Mouse (Mus musculus): ENCODE data around the gene Madd. TPM values are rescaled to one million over a fixed set of nuclear protein-coding genes. Genes with fewer than 3 reads are reported as not detected.

Gene Madd
- polyA plus RNA-seq, 1 experiment from 2014 or later = 64.5 TPM

DNA sequence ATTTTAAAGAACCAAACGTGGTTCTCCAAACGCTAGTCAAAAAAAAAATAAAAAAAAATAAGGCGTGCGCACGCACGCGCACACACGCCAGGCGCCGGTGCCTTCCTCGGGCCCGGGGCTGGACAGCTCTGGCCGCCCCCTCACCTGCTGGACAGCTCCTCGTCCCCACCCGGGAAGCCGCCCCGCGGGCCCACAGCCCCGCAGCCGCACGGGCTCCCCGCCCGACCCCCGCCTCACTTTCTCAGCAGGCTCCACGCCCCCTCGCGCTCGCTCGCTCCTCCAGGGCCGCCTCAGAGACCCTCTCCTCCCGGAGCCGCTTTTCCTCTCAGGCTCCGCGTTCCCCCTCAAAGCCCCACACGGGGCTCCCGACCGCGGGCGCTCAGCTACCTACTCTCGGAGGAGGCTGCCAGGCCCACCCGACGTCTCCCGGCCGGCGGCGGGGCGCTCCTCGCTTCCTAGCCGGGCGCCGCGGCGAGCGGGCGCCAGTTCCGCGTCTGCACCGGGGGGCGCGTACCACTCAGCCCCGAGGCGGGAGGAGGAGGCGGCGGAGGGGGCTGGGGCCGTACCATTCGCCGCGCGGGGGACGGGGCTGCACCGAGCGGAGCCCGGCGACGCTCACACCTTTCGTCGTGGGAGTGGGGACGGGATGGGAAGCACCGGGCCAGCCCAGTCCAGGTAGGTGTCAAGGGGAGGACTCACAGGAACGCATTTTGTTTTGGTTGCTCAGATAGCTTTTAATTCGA, 1.1 kb downstream of the Madd start:
- peak; percentile 97 for ATAC-seq (ENCODE audit: low read depth)
- no peaks in the 10 kb centered on the region for H3K27me3 ChIP-seq (ENCODE audit: control insufficient read depth, insufficient read depth, low read length)
- H3K27ac ChIP-seq (ENCODE audit: low read depth, low read length) = peak overlapping the region; percentile 90
- 0 out of 2 replicates have a peak, but pooled peaks cover 6% of the 10 kb centered on the region for H3K36me3 ChIP-seq (ENCODE audit: control insufficient read depth, insufficient read depth, low read length)
- peak overlapping the region; percentile 86 for H3K9ac ChIP-seq (replicated peaks; ENCODE audit: low read depth, low read length)
- peaks cover 20% of the 10 kb centered on the region for H3K4me1 ChIP-seq (ENCODE audit: control insufficient read depth, insufficient read depth, low read length)
- 1% methylated on average over 73 of the region's 81 CpGs for WGBS
- peak overlapping the region; percentile 81 for H3K4me2 ChIP-seq (ENCODE audit: low read depth, low read length)
- peak overlapping the region; percentile 95 for H3K4me3 ChIP-seq (ENCODE audit: low read depth, low read length)
- H3K9me3 ChIP-seq (ENCODE audit: control insufficient read depth, low read length) = no peaks in the 10 kb centered on the region

DNA sequence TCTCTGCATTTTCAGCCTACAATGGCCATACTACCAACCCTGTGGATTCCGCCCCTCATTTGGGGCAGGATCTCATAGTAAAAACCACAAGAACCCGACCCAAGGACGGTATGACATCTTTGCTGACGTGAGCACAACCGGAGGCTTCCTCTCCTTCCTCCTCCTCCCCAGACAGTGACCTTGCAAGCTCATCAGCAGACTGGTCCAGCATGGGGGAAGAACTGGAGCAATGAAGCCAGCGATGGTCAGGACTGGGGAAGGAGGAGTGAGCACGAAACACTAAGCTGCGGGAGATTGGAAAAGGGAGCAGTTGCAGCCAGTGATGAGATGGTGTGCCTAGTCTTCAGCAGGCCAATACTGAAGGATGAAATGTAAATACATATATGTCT, 1.6 kb downstream of the Madd start:
- Histone ChIP-seq H3K27ac (ENCODE audit: low read depth, low read length) (peak overlapping the region; percentile 90), H3K36me3 (ENCODE audit: control insufficient read depth, insufficient read depth, low read length) (peaks cover 7% of the 10 kb centered on the region; the same call in 1 of the 2 replicates), H3K4me2 (ENCODE audit: low read depth, low read length) (peak overlapping the region; percentile 81), H3K27me3 (ENCODE audit: control insufficient read depth, insufficient read depth, low read length) (no peaks in the 10 kb centered on the region), H3K9ac (replicated peaks; ENCODE audit: low read depth, low read length) (peak overlapping the region; percentile 86), H3K4me1 (ENCODE audit: control insufficient read depth, insufficient read depth, low read length) (peaks cover 20% of the 10 kb centered on the region), H3K4me3 (ENCODE audit: low read depth, low read length) (peak overlapping the region; percentile 95), H3K9me3 (ENCODE audit: control insufficient read depth, low read length) (no peaks in the 10 kb centered on the region)
- no peak for ATAC-seq (ENCODE audit: low read depth)
- 6% methylated on average over 8 of the region's 8 CpGs for WGBS

DNA sequence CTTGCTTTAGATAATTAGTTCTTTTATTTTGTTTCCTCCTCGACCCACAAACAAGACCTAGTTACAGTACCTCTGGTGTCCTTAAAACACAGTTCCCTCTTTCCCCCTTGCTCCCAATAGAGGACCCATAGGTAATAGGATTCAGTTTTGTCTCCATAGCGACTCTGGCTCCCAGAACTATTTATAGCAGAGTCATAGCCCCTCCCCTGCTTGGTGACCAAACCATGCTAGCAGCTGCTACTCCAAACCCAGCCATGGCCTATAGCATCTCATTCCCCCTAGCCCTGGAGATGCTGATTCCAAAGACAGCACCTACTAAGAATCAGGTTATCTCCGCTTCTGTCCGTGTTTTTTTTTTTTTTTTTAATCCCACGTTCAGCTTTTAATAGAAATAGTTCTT, 2.9 kb downstream of the Madd start:
- H3K27ac ChIP-seq (ENCODE audit: low read depth, low read length) = no peak overlapping the region
- WGBS = 64% methylated on average over 5 of the region's 5 CpGs
- no peaks in the 10 kb centered on the region for H3K9me3 ChIP-seq (ENCODE audit: control insufficient read depth, low read length)
- H3K4me1 ChIP-seq (ENCODE audit: control insufficient read depth, insufficient read depth, low read length) = peaks cover 20% of the 10 kb centered on the region
- no peak overlapping the region for H3K4me3 ChIP-seq (ENCODE audit: low read depth, low read length)
- ATAC-seq (ENCODE audit: low read depth) = no peak
- H3K4me2 ChIP-seq (ENCODE audit: low read depth, low read length) = peak overlapping the region; percentile 81; the same call in 1 of the 2 replicates
- H3K36me3 ChIP-seq (ENCODE audit: control insufficient read depth, insufficient read depth, low read length) = peaks cover 16% of the 10 kb centered on the region
- no peak overlapping the region for H3K9ac ChIP-seq (replicated peaks; ENCODE audit: low read depth, low read length)
- no peaks in the 10 kb centered on the region for H3K27me3 ChIP-seq (ENCODE audit: control insufficient read depth, insufficient read depth, low read length)

DNA sequence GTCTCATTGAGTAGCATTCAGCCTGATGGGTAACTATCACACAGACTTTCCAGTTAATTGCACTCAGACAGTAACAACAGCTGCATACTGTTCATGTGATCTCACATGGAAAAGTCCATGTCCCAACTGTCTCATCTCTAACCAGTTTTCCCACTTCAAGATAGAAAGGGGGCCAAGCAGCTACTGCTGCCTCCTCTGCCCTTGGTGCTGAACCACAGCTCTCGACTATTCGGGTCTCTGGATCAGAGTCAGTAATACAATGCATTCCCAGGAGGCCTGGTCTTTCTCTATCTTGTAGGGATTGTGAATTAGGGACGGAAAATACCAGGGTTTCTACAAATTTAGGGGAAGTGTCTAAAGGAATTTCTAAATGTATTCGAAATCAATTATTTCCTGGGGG, 3.8 kb downstream of the Madd start:
- WGBS = 42% methylated on average over 4 of the region's 4 CpGs
- no peak overlapping the region for H3K9ac ChIP-seq (replicated peaks; ENCODE audit: low read depth, low read length)
- no peak overlapping the region for H3K27ac ChIP-seq (ENCODE audit: low read depth, low read length)
- no peak overlapping the region for H3K4me3 ChIP-seq (ENCODE audit: low read depth, low read length)
- no peak overlapping the region for H3K4me2 ChIP-seq (ENCODE audit: low read depth, low read length)
- no peaks in the 10 kb centered on the region for H3K27me3 ChIP-seq (ENCODE audit: control insufficient read depth, insufficient read depth, low read length)
- ATAC-seq (ENCODE audit: low read depth) = no peak
- peaks cover 20% of the 10 kb centered on the region for H3K4me1 ChIP-seq (ENCODE audit: control insufficient read depth, insufficient read depth, low read length)
- H3K36me3 ChIP-seq (ENCODE audit: control insufficient read depth, insufficient read depth, low read length) = peaks cover 20% of the 10 kb centered on the region
- H3K9me3 ChIP-seq (ENCODE audit: control insufficient read depth, low read length) = no peaks in the 10 kb centered on the region

DNA sequence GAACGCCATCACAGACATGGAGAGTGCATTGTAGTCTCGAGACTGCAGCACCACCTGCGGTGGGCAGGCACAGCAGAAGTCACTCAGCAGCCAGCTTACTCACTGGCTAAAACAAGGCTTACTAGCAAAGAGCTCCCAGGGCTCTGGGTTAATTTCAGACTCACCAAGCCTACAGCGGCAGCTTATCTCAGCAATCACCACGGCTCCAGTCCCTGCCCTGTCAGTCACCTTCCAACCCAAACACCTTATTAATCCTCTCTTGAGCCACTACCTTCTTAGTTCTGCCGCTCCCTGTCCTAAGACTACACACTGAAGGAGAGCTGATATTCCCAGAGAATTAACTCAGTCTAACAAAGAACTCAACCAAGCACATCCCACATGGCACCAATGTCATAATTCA, 7.4 kb downstream of the Madd start:
- no peaks in the 10 kb centered on the region for H3K27me3 ChIP-seq (ENCODE audit: control insufficient read depth, insufficient read depth, low read length)
- H3K27ac ChIP-seq (ENCODE audit: low read depth, low read length) = no peak overlapping the region
- H3K4me2 ChIP-seq (ENCODE audit: low read depth, low read length) = no peak overlapping the region
- H3K9ac ChIP-seq (replicated peaks; ENCODE audit: low read depth, low read length) = no peak overlapping the region
- H3K4me3 ChIP-seq (ENCODE audit: low read depth, low read length) = no peak overlapping the region
- 92% methylated on average over 6 of the region's 6 CpGs for WGBS
- H3K4me1 ChIP-seq (ENCODE audit: control insufficient read depth, insufficient read depth, low read length) = peaks cover 9% of the 10 kb centered on the region; the same call in 1 of the 2 replicates
- peaks cover 44% of the 10 kb centered on the region for H3K36me3 ChIP-seq (ENCODE audit: control insufficient read depth, insufficient read depth, low read length)
- no peaks in the 10 kb centered on the region for H3K9me3 ChIP-seq (ENCODE audit: control insufficient read depth, low read length)
- ATAC-seq (ENCODE audit: low read depth) = no peak

DNA sequence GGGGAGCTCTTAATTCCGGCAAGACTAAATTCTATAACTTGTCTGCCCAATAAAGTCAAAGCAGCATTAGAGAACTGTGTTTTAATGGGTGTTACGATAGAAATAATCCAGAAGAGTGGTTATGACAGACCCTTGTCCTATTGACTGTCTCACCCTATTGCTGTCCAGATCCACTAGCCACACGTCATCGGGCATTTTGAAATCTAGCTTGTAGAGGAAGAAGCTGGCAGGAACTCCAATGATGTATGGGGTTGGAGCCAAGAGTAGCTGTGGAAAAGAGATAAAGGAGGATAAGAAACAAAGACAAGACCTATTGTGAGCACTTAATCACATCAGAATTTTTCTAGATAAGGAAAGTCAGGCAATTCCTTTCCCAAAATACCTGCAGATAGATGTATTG, 8.1 kb downstream of the Madd start:
- 90% methylated on average over 4 of the region's 4 CpGs for WGBS
- Histone ChIP-seq H3K9me3 (ENCODE audit: control insufficient read depth, low read length) (no peaks in the 10 kb centered on the region), H3K4me2 (ENCODE audit: low read depth, low read length) (no peak overlapping the region), H3K9ac (replicated peaks; ENCODE audit: low read depth, low read length) (no peak overlapping the region), H3K27ac (ENCODE audit: low read depth, low read length) (no peak overlapping the region), H3K4me3 (ENCODE audit: low read depth, low read length) (no peak overlapping the region), H3K4me1 (ENCODE audit: control insufficient read depth, insufficient read depth, low read length) (0 out of 2 replicates have a peak, but pooled peaks cover 1% of the 10 kb centered on the region), H3K27me3 (ENCODE audit: control insufficient read depth, insufficient read depth, low read length) (no peaks in the 10 kb centered on the region), H3K36me3 (ENCODE audit: control insufficient read depth, insufficient read depth, low read length) (peaks cover 44% of the 10 kb centered on the region)
- ATAC-seq (ENCODE audit: low read depth) = no peak

DNA sequence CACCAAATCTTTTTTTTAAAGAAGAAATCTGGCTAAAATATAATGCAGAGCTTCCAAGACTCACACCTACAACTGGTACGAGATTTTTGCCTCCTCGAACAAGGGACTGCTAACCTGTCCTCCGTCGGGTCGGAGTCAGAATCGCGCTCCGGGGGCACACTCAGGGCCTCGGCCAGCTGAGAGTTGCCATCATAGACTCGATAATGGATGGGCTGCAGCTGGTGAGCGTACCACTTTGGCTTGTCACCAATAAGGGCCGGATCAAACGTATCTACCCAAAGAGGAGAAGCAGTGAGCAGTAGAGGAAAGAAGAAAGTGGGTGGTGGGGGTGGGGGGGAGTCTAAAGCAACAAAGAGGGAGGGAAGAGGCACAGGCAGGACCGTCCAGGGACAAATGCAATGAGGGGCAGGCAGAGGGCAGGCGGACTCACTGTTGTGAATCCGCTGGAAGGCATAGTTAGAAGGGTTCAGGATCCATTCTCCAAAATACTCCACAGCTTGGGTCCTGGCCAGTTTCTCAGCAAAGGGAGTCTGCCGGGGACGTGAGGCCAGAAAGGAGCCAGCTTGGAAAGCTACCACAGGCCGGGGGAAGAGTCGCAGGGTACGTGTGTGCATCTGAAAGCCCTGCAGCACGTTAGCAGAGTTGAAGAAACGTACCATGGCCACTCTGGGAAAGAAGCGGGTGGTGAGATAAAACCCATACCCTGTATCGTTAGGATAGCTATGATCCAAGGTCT, 13.9 kb downstream of the Madd start:
- no peaks in the 10 kb centered on the region for H3K27me3 ChIP-seq (ENCODE audit: control insufficient read depth, insufficient read depth, low read length)
- no peaks in the 10 kb centered on the region for H3K9me3 ChIP-seq (ENCODE audit: control insufficient read depth, low read length)
- ATAC-seq (ENCODE audit: low read depth) = no peak
- peaks cover 75% of the 10 kb centered on the region for H3K36me3 ChIP-seq (ENCODE audit: control insufficient read depth, insufficient read depth, low read length)
- H3K4me2 ChIP-seq (ENCODE audit: low read depth, low read length) = no peak overlapping the region
- no peak overlapping the region for H3K27ac ChIP-seq (ENCODE audit: low read depth, low read length)
- no peak overlapping the region for H3K9ac ChIP-seq (replicated peaks; ENCODE audit: low read depth, low read length)
- no peaks in the 10 kb centered on the region for H3K4me1 ChIP-seq (ENCODE audit: control insufficient read depth, insufficient read depth, low read length)
- 84% methylated on average over 25 of the region's 25 CpGs for WGBS
- H3K4me3 ChIP-seq (ENCODE audit: low read depth, low read length) = no peak overlapping the region

DNA sequence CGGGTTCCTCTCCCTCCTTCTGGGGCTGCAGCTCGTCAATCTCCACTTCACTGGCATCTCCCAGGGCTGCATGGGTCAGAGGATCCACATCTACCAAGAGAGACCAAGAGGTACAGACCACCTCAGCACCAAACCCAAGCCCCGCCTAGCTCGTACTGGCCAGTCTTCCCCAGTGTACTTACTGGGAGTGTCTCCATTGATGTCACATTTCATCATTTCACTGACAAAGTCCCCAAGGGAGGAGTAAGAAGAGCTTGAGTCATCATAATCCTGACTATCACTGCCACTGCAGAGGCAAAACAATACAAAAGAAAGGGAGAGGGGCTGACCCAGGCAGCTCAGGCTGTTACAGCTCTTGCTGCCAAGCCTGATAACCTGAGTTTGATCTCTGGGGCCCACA, 16.0 kb downstream of the Madd start:
- Histone ChIP-seq H3K36me3 (ENCODE audit: control insufficient read depth, insufficient read depth, low read length) (peaks cover 81% of the 10 kb centered on the region), H3K9ac (replicated peaks; ENCODE audit: low read depth, low read length) (no peak overlapping the region), H3K4me1 (ENCODE audit: control insufficient read depth, insufficient read depth, low read length) (no peaks in the 10 kb centered on the region), H3K27ac (ENCODE audit: low read depth, low read length) (no peak overlapping the region), H3K4me2 (ENCODE audit: low read depth, low read length) (no peak overlapping the region), H3K4me3 (ENCODE audit: low read depth, low read length) (no peak overlapping the region), H3K27me3 (ENCODE audit: control insufficient read depth, insufficient read depth, low read length) (no peaks in the 10 kb centered on the region), H3K9me3 (ENCODE audit: control insufficient read depth, low read length) (no peaks in the 10 kb centered on the region)
- 83% methylated on average over 4 of the region's 4 CpGs for WGBS
- no peak for ATAC-seq (ENCODE audit: low read depth)

DNA sequence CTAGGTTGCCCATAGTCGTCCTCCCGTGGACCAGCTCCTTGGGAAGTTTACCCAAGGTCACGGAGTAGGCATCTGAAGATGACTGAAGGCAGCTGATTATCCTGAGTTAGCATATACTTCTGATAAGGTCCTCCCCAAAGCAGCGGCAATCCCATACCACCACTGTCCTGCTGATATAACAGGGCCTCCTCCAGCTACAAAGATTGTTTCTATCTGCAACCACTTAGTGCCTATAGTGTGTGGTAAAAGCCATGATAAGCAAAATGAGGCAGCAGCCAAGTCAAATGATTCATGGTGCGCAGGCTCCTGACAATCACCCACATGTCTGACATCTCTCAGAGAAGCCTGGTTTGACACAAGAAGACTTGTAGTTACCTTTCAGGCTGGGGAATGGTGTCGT, 18.6 kb downstream of the Madd start:
- 90% methylated on average over 6 of the region's 6 CpGs for WGBS
- H3K36me3 ChIP-seq (ENCODE audit: control insufficient read depth, insufficient read depth, low read length) = peaks cover 88% of the 10 kb centered on the region
- ATAC-seq (ENCODE audit: low read depth) = no peak
- H3K27ac ChIP-seq (ENCODE audit: low read depth, low read length) = no peak overlapping the region
- H3K4me3 ChIP-seq (ENCODE audit: low read depth, low read length) = no peak overlapping the region
- H3K4me2 ChIP-seq (ENCODE audit: low read depth, low read length) = no peak overlapping the region
- H3K4me1 ChIP-seq (ENCODE audit: control insufficient read depth, insufficient read depth, low read length) = no peaks in the 10 kb centered on the region
- no peaks in the 10 kb centered on the region for H3K9me3 ChIP-seq (ENCODE audit: control insufficient read depth, low read length)
- H3K9ac ChIP-seq (replicated peaks; ENCODE audit: low read depth, low read length) = no peak overlapping the region
- no peaks in the 10 kb centered on the region for H3K27me3 ChIP-seq (ENCODE audit: control insufficient read depth, insufficient read depth, low read length)

All from neural tube, embryonic 14.5 days (tissue).